ENCODE assay signal across 19 mouse cellular contexts in the genomic region with DNA sequence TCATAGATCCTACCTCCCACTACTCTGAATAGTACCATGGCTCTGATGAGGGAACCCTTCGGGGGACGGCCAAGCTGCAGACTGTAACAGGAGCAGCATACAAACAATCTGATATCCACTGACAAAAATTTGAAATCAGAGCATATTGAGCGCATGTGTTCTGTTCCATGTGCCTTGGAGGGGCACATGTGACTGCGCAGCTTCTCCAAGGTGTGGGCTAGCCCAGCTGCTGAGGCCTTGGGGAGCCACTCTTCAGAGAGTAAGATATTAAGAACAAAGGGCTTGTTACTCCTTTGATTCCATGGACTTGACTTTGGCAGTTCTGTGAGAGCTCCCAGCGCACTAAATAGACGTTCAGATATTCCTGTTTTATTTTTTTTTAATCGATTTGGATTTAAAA. TPM values are rescaled to one million over a fixed set of nuclear protein-coding genes. Genes with fewer than 3 reads are reported as not detected.
A peak's percentile ranks its signal among the peaks of the same experiment; 100 is the strongest.
DNase-seq lines count a peak whose midpoint lies in the region; ATAC-seq and TF ChIP-seq lines count a peak whose summit lies in the region.
"Had no signal": no experiment of that assay in that cellular context is flagged by ENCODE, and none has a peak within 500 bp of the region (broad histone marks: within the 10 kb centered on the region; RNA-seq: fewer than 3 reads in every experiment).

No protein-coding gene starts in this region.

- H3K9me3 ChIP-seq in hindbrain, embryonic 13.5 days, result no peaks in the 10 kb centered on the region
- no peaks in the 10 kb centered on the region for H3K9me3 ChIP-seq in hindbrain, embryonic 10.5 days
- no peaks in the 10 kb centered on the region for H3K9me3 ChIP-seq in midbrain, embryonic 12.5 days
- H3K9me3 ChIP-seq in midbrain, embryonic 10.5 days (replicated peaks), result no peaks in the 10 kb centered on the region
- H3K9me3 ChIP-seq in forebrain, postnatal 0 days (ENCODE audit: low read length), result no peaks in the 10 kb centered on the region
- H3K9me3 ChIP-seq: embryonic facial prominence, embryonic 15.5 days; G1E; heart, embryonic 13.5 days; limb, embryonic 10.5 days; stomach, embryonic 15.5 days had no signal

- no peaks in the 10 kb centered on the region for H3K27me3 ChIP-seq in hindbrain, embryonic 13.5 days
- H3K27me3 ChIP-seq in hindbrain, embryonic 10.5 days (ENCODE audit: insufficient read depth, poor library complexity, severe bottlenecking), result no peaks in the 10 kb centered on the region
- peaks cover 6% of the 10 kb centered on the region for H3K27me3 ChIP-seq in midbrain, embryonic 12.5 days
- no peaks in the 10 kb centered on the region for H3K27me3 ChIP-seq in midbrain, embryonic 10.5 days (ENCODE audit: low read depth, poor library complexity, severe bottlenecking)
- no peaks in the 10 kb centered on the region for H3K27me3 ChIP-seq in forebrain, postnatal 0 days (ENCODE audit: insufficient read depth, low read length)
- no peaks in the 10 kb centered on the region for H3K27me3 ChIP-seq in myocyte (ENCODE audit: control insufficient read depth, insufficient read depth, insufficient read length)
- H3K27me3 ChIP-seq: CH12.LX; embryonic facial prominence, embryonic 15.5 days; heart, embryonic 13.5 days; stomach, embryonic 15.5 days had no signal

- ATAC-seq in hindbrain, embryonic 13.5 days (ENCODE audit: low FRiP score), result 0 out of 2 replicates have a peak, but pooled peaks have one; percentile 26
- 0 out of 2 replicates have a peak, but pooled peaks have one; percentile 11 for ATAC-seq in midbrain, embryonic 12.5 days (ENCODE audit: low FRiP score, low read depth)
- ATAC-seq in forebrain, postnatal 0 days, result 0 out of 2 replicates have a peak, but pooled peaks have one; percentile 17

- no peaks in the 10 kb centered on the region for H3K79me2 ChIP-seq in myocyte (ENCODE audit: control insufficient read depth, insufficient read depth)

- no peak overlapping the region for H3K4me2 ChIP-seq in hindbrain, embryonic 13.5 days
- no peak overlapping the region for H3K4me2 ChIP-seq in midbrain, embryonic 12.5 days (replicated peaks)
- no peak overlapping the region for H3K4me2 ChIP-seq in forebrain, postnatal 0 days (ENCODE audit: low read depth)
- H3K4me2 ChIP-seq in myocyte (ENCODE audit: low read depth), result peak overlapping the region; percentile 81

- H3K27ac ChIP-seq in hindbrain, embryonic 13.5 days, result no peak overlapping the region
- H3K27ac ChIP-seq in hindbrain, embryonic 10.5 days, result no peak overlapping the region
- no peak overlapping the region for H3K27ac ChIP-seq in midbrain, embryonic 12.5 days (replicated peaks)
- no peak overlapping the region for H3K27ac ChIP-seq in midbrain, embryonic 10.5 days (replicated peaks)
- H3K27ac ChIP-seq in forebrain, postnatal 0 days (ENCODE audit: low read depth, low read length), result no peak overlapping the region
- H3K27ac ChIP-seq: embryonic facial prominence, embryonic 15.5 days; heart, embryonic 13.5 days; limb, embryonic 10.5 days; stomach, embryonic 15.5 days had no signal

- TF ChIP-seq POLR2A in myocyte (IDR thresholded peaks at IDR 0.05; ENCODE audit: insufficient read length, low read depth), result no peak

- H3K4me3 ChIP-seq in hindbrain, embryonic 13.5 days, result no peak overlapping the region
- no peak overlapping the region for H3K4me3 ChIP-seq in hindbrain, embryonic 10.5 days
- H3K4me3 ChIP-seq in midbrain, embryonic 12.5 days, result no peak overlapping the region
- H3K4me3 ChIP-seq in midbrain, embryonic 10.5 days, result no peak overlapping the region
- no peak overlapping the region for H3K4me3 ChIP-seq in forebrain, postnatal 0 days (ENCODE audit: low read depth, low read length)
- H3K4me3 ChIP-seq in myocyte, result no peak overlapping the region

- H3K9ac ChIP-seq in hindbrain, embryonic 13.5 days, result no peak overlapping the region
- no peak overlapping the region for H3K9ac ChIP-seq in midbrain, embryonic 12.5 days (replicated peaks)
- H3K9ac ChIP-seq in forebrain, postnatal 0 days, result no peak overlapping the region
- H3K9ac ChIP-seq: embryonic facial prominence, embryonic 15.5 days; heart, embryonic 13.5 days; liver, postnatal 0 days; stomach, embryonic 15.5 days had no signal

- DNase-seq in hindbrain, embryonic 10.5 days (ENCODE audit: low spot score), result no peak
- DNase-seq in midbrain, embryonic 10.5 days (ENCODE audit: low spot score), result no peak
- DNase-seq in forebrain, postnatal 0 days, result no peak
- DNase-seq in right cerebral cortex, postnatal 10 days (ENCODE audit: low spot score in 2 of 2), result no peak
- DNase-seq: cerebellum, adult 11 months; cerebellum, adult 9-11 months; gastrocnemius, postnatal 25 days had no signal

- H3K36me3 ChIP-seq in hindbrain, embryonic 13.5 days, result no peaks in the 10 kb centered on the region
- H3K36me3 ChIP-seq in hindbrain, embryonic 10.5 days, result no peaks in the 10 kb centered on the region
- no peaks in the 10 kb centered on the region for H3K36me3 ChIP-seq in midbrain, embryonic 12.5 days
- H3K36me3 ChIP-seq in midbrain, embryonic 10.5 days, result no peaks in the 10 kb centered on the region
- no peaks in the 10 kb centered on the region for H3K36me3 ChIP-seq in forebrain, postnatal 0 days (ENCODE audit: insufficient read depth)
- no peaks in the 10 kb centered on the region for H3K36me3 ChIP-seq in myocyte (ENCODE audit: control insufficient read depth, insufficient read depth)
- H3K36me3 ChIP-seq: embryonic facial prominence, embryonic 15.5 days; G1E; heart, embryonic 13.5 days; limb, embryonic 10.5 days; stomach, embryonic 15.5 days had no signal

- H3K4me1 ChIP-seq in hindbrain, embryonic 13.5 days (replicated peaks), result no peaks in the 10 kb centered on the region
- H3K4me1 ChIP-seq in hindbrain, embryonic 10.5 days (replicated peaks), result peaks cover 6% of the 10 kb centered on the region
- H3K4me1 ChIP-seq in midbrain, embryonic 12.5 days, result peaks cover 12% of the 10 kb centered on the region; the same call in 1 of the 2 replicates
- peaks cover 12% of the 10 kb centered on the region for H3K4me1 ChIP-seq in midbrain, embryonic 10.5 days
- no peaks in the 10 kb centered on the region for H3K4me1 ChIP-seq in forebrain, postnatal 0 days (ENCODE audit: insufficient read depth)
- H3K4me1 ChIP-seq: embryonic facial prominence, embryonic 15.5 days; heart, embryonic 13.5 days; limb, embryonic 10.5 days; stomach, embryonic 15.5 days had no signal

- 72% methylated on average over 7 of the region's 7 CpGs for WGBS in hindbrain, embryonic 13.5 days
- WGBS in hindbrain, embryonic 10.5 days, result 72% methylated on average over 7 of the region's 7 CpGs
- WGBS in midbrain, embryonic 12.5 days, result 71% methylated on average over 7 of the region's 7 CpGs
- whole genome bisulfite sequencing in midbrain, embryonic 10.5 days, result 74% methylated on average over 7 of the region's 7 CpGs
- 71% methylated on average over 7 of the region's 7 CpGs for WGBS in forebrain, postnatal 0 days

- TF ChIP-seq CTCF in forebrain, postnatal 0 days (IDR thresholded peaks at IDR 0.05; ENCODE audit: low read depth), result no peak

- H3ac ChIP-seq in myocyte (ENCODE audit: control insufficient read depth, insufficient read length), result no peak overlapping the region

TF ChIP-seq in myocyte, 11 proteins besides CTCF, POLR2A, EP300 and RAD21:
- TF ChIP-seq TCF3 (IDR thresholded peaks at IDR 0.05; ENCODE audit: insufficient read length, low read depth), result no peak
- no peak for TF ChIP-seq E2F4 (IDR thresholded peaks at IDR 0.05; ENCODE audit: insufficient read depth)
- TF ChIP-seq MYOG (IDR thresholded peaks at IDR 0.05; ENCODE audit: control insufficient read depth in 1 of 3, insufficient read depth in 1 of 3, insufficient read length in 2 of 3, low read depth in 2 of 3), result no peak
- no peak for TF ChIP-seq POLR2AphosphoS2 (IDR thresholded peaks at IDR 0.05; ENCODE audit: insufficient read length, low read depth)
- no peak for TF ChIP-seq USF1 (IDR thresholded peaks at IDR 0.05; ENCODE audit: low read depth)
- TF ChIP-seq CEBPB (IDR thresholded peaks at IDR 0.05; ENCODE audit: insufficient read depth, poor library complexity, severe bottlenecking), result no peak
- no peak for TF ChIP-seq MAX (IDR thresholded peaks at IDR 0.05; ENCODE audit: low read depth)
- no peak for TF ChIP-seq SRF (IDR thresholded peaks at IDR 0.05; ENCODE audit: control insufficient read depth, insufficient read length, low read depth)
- TF ChIP-seq REST (IDR thresholded peaks at IDR 0.05; ENCODE audit: insufficient read depth, insufficient read length), result no peak
- TF ChIP-seq MYOD1 (IDR thresholded peaks at IDR 0.05; ENCODE audit: control insufficient read depth in 1 of 3, insufficient read length in 2 of 3, low read depth in 2 of 3), result no peak
- TF ChIP-seq TCF12 (IDR thresholded peaks at IDR 0.05; ENCODE audit: insufficient read depth, poor library complexity, severe bottlenecking), result no peak

RNA-seq across cellular contexts. Expression of a gene that starts 41.6 kb away (rescaled TPM):
- 2,194 and 2,515 TPM in 2 replicates for polyA plus RNA-seq in hindbrain, embryonic 13.5 days (2015; fragmentation: Nextera tagmentation; extraction: Ambion mirVana)
- polyA plus RNA-seq in hindbrain, embryonic 10.5 days (2016; fragmentation: Nextera tagmentation; extraction: Ambion mirVana), result 518 and 856 TPM in 2 replicates
- 1,010 and 1,136 TPM in 2 replicates for polyA plus RNA-seq in midbrain, embryonic 12.5 days (2016; fragmentation: Nextera tagmentation; extraction: Ambion mirVana)
- polyA plus RNA-seq in midbrain, embryonic 10.5 days (2016; fragmentation: Nextera tagmentation; extraction: Ambion mirVana), result 467 and 736 TPM in 2 replicates
- 1,177 and 1,333 TPM in 2 replicates for total RNA-seq in forebrain, postnatal 0 days (2014; rRNA removed)
- polyA plus RNA-seq in forebrain, postnatal 0 days (2015; fragmentation: Nextera tagmentation; extraction: Ambion mirVana), result 2,604 and 2,926 TPM in 2 replicates
- polyA plus RNA-seq in myocyte (2012; fragmentation: generic; extraction: Trizol), result 0.11 TPM
- total RNA-seq: CH12.LX; common myeloid progenitor, adult 5-6 weeks; gastrocnemius, postnatal 25 days had no signal
- polyA plus RNA-seq: adrenal gland, adult 2 months; G1E had no signal

RNA-seq across cellular contexts. Expression of a gene that starts 51.1 kb away (rescaled TPM):
- polyA plus RNA-seq in hindbrain, embryonic 13.5 days (2015; fragmentation: Nextera tagmentation; extraction: Ambion mirVana), result 22.6 and 23.2 TPM in 2 replicates
- 9.1 and 10.8 TPM in 2 replicates for polyA plus RNA-seq in hindbrain, embryonic 10.5 days (2016; fragmentation: Nextera tagmentation; extraction: Ambion mirVana)
- polyA plus RNA-seq in midbrain, embryonic 12.5 days (2016; fragmentation: Nextera tagmentation; extraction: Ambion mirVana), result 8.3 and 10.1 TPM in 2 replicates
- polyA plus RNA-seq in midbrain, embryonic 10.5 days (2016; fragmentation: Nextera tagmentation; extraction: Ambion mirVana), result 7.2 and 10.1 TPM in 2 replicates
- total RNA-seq in forebrain, postnatal 0 days (2014; rRNA removed), result 31.0 and 32.5 TPM in 2 replicates
- polyA plus RNA-seq in forebrain, postnatal 0 days (2015; fragmentation: Nextera tagmentation; extraction: Ambion mirVana), result 37.0 and 38.6 TPM in 2 replicates
- 6.4 TPM for polyA plus RNA-seq in myocyte (2012; fragmentation: generic; extraction: Trizol)
- total RNA-seq: CH12.LX, G1E had no signal
- polyA plus RNA-seq: G1E had no signal

Comparison
In these comparisons a context has a peak if more than half of its experiments do, and no peak if none do; other contexts are left out.
1. RNA of a gene that starts 41.6 kb away (polyA plus RNA-seq): 2,604 to 2,926 TPM in forebrain, postnatal 0 days, 2,194 to 2,515 TPM in hindbrain, embryonic 13.5 days, 1,010 to 1,136 TPM in midbrain, embryonic 12.5 days, 518 to 856 TPM in hindbrain, embryonic 10.5 days and 467 to 736 TPM in midbrain, embryonic 10.5 days; 0.11 TPM in myocyte (single experiment); every median in the first group is over 100 times any median in the second.
2. Peak in every context shown above with its lines, with median percentiles within 50 percentile points of each other: ATAC-seq.